Mouse (Mus musculus): ENCODE results near the gene Tshz2. TPM values are rescaled to one million over a fixed set of nuclear protein-coding genes. Genes with fewer than 3 reads are reported as not detected.

Tshz2 gene
- polyA plus RNA-seq, 1 experiment from 2014 or later, result 43.1 TPM

DNA sequence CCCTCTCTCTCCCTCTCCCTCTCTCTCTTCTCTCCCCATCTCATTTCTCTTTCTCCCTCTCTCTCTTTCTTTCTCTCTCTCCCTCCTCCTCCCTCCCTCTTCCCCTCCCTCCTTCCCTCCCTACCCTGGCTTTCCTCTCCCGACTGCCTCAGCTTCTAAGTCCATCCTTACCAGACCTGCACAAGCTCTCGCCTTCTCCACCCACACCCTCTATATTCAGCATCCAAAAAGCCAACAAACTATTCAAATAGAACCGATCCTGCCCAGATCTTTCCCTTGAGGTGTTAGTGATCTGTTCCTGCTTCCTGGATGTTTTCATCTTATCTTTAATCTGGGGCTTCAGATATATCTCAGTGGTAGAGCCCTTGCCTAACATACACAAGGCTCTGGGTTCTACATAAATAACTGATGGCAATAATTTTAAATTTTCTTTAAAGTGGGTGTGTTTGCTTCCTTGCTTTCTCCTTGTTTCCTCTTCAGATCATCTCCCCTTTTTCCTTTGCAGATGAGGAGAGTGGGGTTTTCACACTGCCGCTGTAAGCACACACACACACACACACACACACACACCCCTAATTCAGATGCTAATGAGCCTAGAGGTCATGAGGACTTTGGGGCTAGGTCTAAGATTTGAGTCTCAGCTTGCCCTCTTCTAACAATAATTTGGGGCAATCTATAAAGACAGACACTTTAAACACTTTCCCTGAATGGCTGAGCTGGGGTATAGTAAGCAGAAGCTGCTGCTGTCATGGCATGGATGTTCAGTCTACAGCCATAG, 226.5 kb downstream of the Tshz2 start:
- H3K27me3 ChIP-seq, result no peaks in the 10 kb centered on the region
- DNase-seq (ENCODE audit: low read depth, low spot score) (no peak), ATAC-seq (no peak)
- TF ChIP-seq CTCF (IDR thresholded peaks at IDR 0.05), result no peak
- ChIA-PET CTCF (interaction anchor here (0.6 to 1.5 kb wide), 3 partner anchors 10 to 363 kb away, joined by 3 read pairs; no protein-coding TSS in a partner anchor), POLR2A (no interaction called here)
- in situ Hi-C loops (cut with MboI; ENCODE audit: low pct_unique_long_range_greater_than_20kb), result no loop called here

- ATAC-seq (no peak), DNase-seq (ENCODE audit: low read depth, low spot score) (no peak)
- ChIA-PET POLR2A (no interaction called here), CTCF (no interaction called here)
- in situ Hi-C loops (cut with MboI; ENCODE audit: low pct_unique_long_range_greater_than_20kb), result no loop called here
- H3K27me3 ChIP-seq, result no peaks in the 10 kb centered on the region
- TF ChIP-seq CTCF (IDR thresholded peaks at IDR 0.05), result no peak
Measured at GRCm38 (mm10) chr2:169860895-169861294, 228.1 kb downstream of the Tshz2 start.

- ATAC-seq, result no peak
- DNase-seq (ENCODE audit: low read depth, low spot score), result no peak
- no peak for TF ChIP-seq CTCF (IDR thresholded peaks at IDR 0.05)
- in situ Hi-C loops (cut with MboI; ENCODE audit: low pct_unique_long_range_greater_than_20kb), result no loop called here
- ChIA-PET POLR2A (no interaction called here), CTCF (no interaction called here)
- H3K27me3 ChIP-seq, result no peaks in the 10 kb centered on the region
Measured at GRCm38 (mm10) chr2:169862701-169863100, 229.9 kb downstream of the Tshz2 start.

DNA sequence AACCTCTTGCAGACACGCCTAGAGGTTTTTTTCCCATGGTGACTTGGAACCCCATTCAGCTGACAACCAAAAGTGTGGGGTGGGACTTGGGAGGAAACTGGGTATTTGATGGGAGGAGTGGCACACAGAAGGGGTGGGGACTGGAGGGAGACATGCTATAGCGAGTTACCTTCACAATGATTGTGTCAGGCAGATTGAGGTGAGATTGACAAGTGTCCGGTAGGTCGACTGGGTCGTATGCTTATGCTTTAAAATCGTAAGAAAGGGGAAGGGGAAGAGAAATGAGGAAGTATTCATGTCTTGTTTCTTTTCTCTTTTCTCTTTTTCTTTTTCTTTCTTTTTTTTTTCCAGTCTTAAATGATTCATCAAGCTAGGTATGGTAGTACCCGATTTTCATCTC, 236.7 kb downstream of the Tshz2 start:
- DNase-seq (ENCODE audit: low read depth, low spot score) (no peak), ATAC-seq (no peak)
- TF ChIP-seq CTCF (IDR thresholded peaks at IDR 0.05), result no peak
- ChIA-PET CTCF (interaction anchor here (2.0 kb wide), 1 partner anchor 8 kb away, joined by 5 read pairs; no protein-coding TSS in a partner anchor), POLR2A (no interaction called here)
- in situ Hi-C loops (cut with MboI; ENCODE audit: low pct_unique_long_range_greater_than_20kb), result no loop called here
- H3K27me3 ChIP-seq, result no peaks in the 10 kb centered on the region

- ChIA-PET CTCF (no interaction called here), POLR2A (no interaction called here)
- DNase-seq (ENCODE audit: low read depth, low spot score), result no peak
- in situ Hi-C loops (cut with MboI; ENCODE audit: low pct_unique_long_range_greater_than_20kb), result no loop called here
- H3K27me3 ChIP-seq, result no peaks in the 10 kb centered on the region
- no peak for TF ChIP-seq CTCF (IDR thresholded peaks at IDR 0.05)
- no peak for ATAC-seq
Measured at GRCm38 (mm10) chr2:169870503-169870902, 237.7 kb downstream of the Tshz2 start.

DNA sequence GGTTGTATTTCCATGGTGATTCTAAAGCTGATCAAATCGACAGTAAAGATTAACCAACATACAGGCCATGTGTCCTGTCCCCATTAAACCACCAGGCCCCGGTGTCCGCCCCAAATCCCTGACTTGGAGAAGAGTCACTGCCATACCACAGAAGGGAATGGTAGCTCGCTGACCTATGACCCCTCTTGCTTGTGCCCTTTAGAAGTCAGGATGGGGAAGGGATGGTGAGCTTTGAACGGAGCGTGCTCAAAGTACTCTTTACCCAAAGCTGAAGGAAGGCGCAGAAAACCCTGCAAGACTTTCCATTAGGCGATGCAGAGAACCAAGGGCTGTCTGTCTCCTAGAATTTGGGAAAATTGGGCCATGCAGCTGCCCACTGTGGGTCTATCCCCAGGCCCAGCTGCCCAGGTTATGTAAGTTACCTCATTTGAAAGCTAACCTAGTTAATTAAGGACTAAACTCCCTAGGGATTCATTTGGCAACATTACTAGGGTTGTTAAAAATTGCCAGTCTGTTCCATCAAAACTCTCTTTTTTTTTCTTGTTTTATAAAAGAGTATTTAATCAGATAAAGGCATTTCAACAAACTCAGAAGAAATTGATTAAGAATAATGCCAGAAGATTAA, 238.7 kb downstream of the Tshz2 start:
- no peaks in the 10 kb centered on the region for H3K27me3 ChIP-seq
- CTCF ChIA-PET, result interaction anchor here (0.9 to 1.1 kb wide), 2 partner anchors 14 to 516 kb away, joined by 3 read pairs; no protein-coding TSS in a partner anchor
- DNase-seq (ENCODE audit: low read depth, low spot score) (no peak), ATAC-seq (no peak)
- in situ Hi-C loops (cut with MboI; ENCODE audit: low pct_unique_long_range_greater_than_20kb), result no loop called here
- no peak for TF ChIP-seq CTCF (IDR thresholded peaks at IDR 0.05)
- POLR2A ChIA-PET, result interaction anchor here (0.5 kb wide), 1 partner anchor 29 kb away, joined by 4 read pairs; no protein-coding TSS in a partner anchor

- no peaks in the 10 kb centered on the region for H3K27me3 ChIP-seq
- no peak for TF ChIP-seq CTCF (IDR thresholded peaks at IDR 0.05)
- in situ Hi-C loops (cut with MboI; ENCODE audit: low pct_unique_long_range_greater_than_20kb), result no loop called here
- DNase-seq (ENCODE audit: low read depth, low spot score), result no peak
- ATAC-seq, result no peak
- CTCF ChIA-PET, result no interaction called here
- POLR2A ChIA-PET, result no interaction called here
Measured at GRCm38 (mm10) chr2:169873442-169873841, 240.6 kb downstream of the Tshz2 start.

DNA sequence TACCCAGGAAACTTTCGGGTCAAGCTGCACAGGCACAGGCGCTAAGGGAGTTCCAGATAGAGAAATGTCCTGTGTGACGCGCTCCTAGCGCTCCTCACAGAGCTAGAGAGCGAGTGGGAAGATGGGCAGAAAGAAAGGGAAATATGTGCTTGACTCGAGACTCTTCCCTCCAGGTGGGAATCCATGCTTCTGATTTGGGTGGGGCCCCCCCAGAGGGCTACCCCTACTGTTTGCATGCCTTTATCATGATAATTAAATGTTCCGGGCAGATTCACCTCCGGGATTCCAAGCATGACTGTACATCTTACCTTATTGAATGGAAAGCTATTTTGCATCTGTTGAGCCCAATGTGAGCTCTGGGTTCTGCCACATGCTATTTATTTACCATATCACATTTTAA, 255.1 kb downstream of the Tshz2 start:
- CTCF ChIA-PET, result no interaction called here
- POLR2A ChIA-PET, result no interaction called here
- TF ChIP-seq CTCF (IDR thresholded peaks at IDR 0.05), result no peak
- in situ Hi-C loops (cut with MboI; ENCODE audit: low pct_unique_long_range_greater_than_20kb), result no loop called here
- no peaks in the 10 kb centered on the region for H3K27me3 ChIP-seq
- no peak for ATAC-seq
- DNase-seq (ENCODE audit: low read depth, low spot score), result no peak

GRCm38 (mm10) chr2:169892441-169893038, 259.7 kb downstream of the Tshz2 start:
- H3K27me3 ChIP-seq, result no peaks in the 10 kb centered on the region
- DNase-seq (ENCODE audit: low read depth, low spot score) (no peak), ATAC-seq (no peak)
- no peak for TF ChIP-seq CTCF (IDR thresholded peaks at IDR 0.05)
- CTCF ChIA-PET, result no interaction called here
- POLR2A ChIA-PET, result interaction anchor here (0.7 kb wide), 1 partner anchor 83 kb away, joined by 3 read pairs; no protein-coding TSS in a partner anchor
- in situ Hi-C loops (cut with MboI; ENCODE audit: low pct_unique_long_range_greater_than_20kb), result no loop called here

- in situ Hi-C loops (cut with MboI; ENCODE audit: low pct_unique_long_range_greater_than_20kb), result no loop called here
- CTCF ChIA-PET, result no interaction called here
- no peak for DNase-seq (ENCODE audit: low read depth, low spot score)
- H3K27me3 ChIP-seq, result no peaks in the 10 kb centered on the region
- TF ChIP-seq CTCF (IDR thresholded peaks at IDR 0.05), result no peak
- no peak for ATAC-seq
- POLR2A ChIA-PET, result interaction anchor here (0.7 kb wide), 1 partner anchor 8 kb away, joined by 12 read pairs; no protein-coding TSS in a partner anchor
Measured at GRCm38 (mm10) chr2:169902896-169903295, 270.1 kb downstream of the Tshz2 start.

DNA sequence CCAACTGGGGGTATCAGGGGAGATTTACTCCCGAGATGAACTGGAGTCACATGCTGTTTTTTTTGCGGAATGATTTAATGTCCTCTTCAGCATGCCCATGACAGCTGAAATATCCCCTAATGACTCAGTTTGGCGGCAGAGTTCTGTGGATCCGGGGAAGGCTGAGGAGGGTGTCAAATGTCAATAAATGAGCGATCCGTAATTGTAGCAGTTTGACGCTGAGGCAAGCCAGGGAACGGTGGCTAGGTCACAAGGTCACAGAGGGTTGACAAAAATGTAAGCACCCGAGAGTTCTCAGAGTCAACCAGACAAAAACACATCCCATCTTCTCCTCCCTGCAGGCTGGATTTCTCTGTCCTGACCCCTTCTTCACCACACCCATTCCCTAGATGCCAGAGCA, 273.6 kb downstream of the Tshz2 start:
- in situ Hi-C loops (cut with MboI; ENCODE audit: low pct_unique_long_range_greater_than_20kb), result no loop called here
- CTCF ChIA-PET, result no interaction called here
- ATAC-seq (no peak), DNase-seq (ENCODE audit: low read depth, low spot score) (no peak)
- no peak for TF ChIP-seq CTCF (IDR thresholded peaks at IDR 0.05)
- no peaks in the 10 kb centered on the region for H3K27me3 ChIP-seq
- POLR2A ChIA-PET, result no interaction called here

All from Patski (cell line).